Mouse (Mus musculus) heart, adult 2 months (tissue): ENCODE measurements around the gene Dera.

Source experiments
- CTCF ChIP-seq: fragments of 200-600 bp; IDR thresholded peaks from 2 replicates; pipeline ENCODE4 v1.8.1; 2022; ENCODE audit warnings: antibody characterized with exemption, mild to moderate bottlenecking, moderate library complexity
- EP300 ChIP-seq: fragments of 200-500 bp; IDR thresholded peaks from 2 replicates; pipeline ENCODE4 v1.6.1; 2011; ENCODE audit warnings: low read depth, low read length, control low read depth; ENCODE audit not compliant: insufficient read depth
- POLR2A ChIP-seq: fragments of 200-500 bp; IDR thresholded peaks from 2 replicates; pipeline ENCODE4 v1.6.1; 2011; ENCODE audit warnings: mild to moderate bottlenecking, low read depth, low read length, control low read depth; ENCODE audit not compliant: insufficient read depth

DNA sequence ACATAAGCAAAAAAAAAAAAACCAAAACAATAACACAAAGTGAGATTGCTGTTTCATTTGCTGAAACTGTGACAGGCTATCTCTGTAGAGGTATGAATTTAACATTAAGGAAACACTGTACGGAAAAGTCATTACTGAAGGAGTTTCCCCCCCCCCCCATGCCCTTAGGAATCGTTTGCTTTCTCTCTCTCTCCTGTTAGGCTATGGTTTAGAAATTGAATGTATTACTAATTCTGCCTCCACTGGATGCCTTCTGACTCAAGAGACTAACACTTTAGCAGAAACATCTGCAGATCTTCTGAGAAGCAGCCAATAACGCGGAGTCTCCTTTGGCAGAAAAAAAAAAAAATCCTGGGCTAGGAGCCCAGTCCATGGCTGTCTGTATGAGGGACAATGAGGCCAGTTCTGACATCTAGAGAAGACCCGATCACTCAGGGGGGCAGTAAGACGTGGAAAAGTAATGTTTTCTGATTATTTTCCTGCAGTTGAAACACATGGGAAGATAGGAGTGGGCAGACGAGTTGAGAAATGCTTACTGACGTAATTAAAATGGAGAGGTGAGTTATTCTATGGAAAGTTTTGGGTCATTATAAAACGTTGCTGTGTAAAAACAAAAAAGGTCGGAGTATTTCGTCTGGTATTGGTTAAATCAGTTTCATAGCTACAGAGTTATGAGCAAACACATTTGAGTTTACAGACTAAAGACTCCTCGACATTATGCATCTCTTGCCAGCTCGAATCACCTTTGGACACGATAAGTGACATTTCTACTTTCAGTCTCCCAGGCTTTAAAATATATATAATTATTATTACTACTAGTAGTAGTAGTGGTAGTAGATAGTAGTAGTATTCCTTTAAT, 43.9 kb upstream of the Dera start:
- TF ChIP-seq CTCF (no peak), POLR2A (no peak), EP300 (no peak)
